Mouse (Mus musculus) adrenal gland, adult 8-10 months (tissue): ENCODE results near the gene Aff1. TPM values are rescaled to one million over a fixed set of nuclear protein-coding genes. Genes with fewer than 3 reads are reported as not detected.

Source experiments
- DNase-seq: peaks from one replicate; pipeline ENCODE4 v3.0.0; 2022
- total RNA-seq, 4 experiments: library from RNA; stranded (reverse); gene quantifications; 2 replicates each; pipeline ENCODE4 v1.2.4; 2022

Gene Aff1
- total RNA-seq, 4 experiments from 2014 or later, result 44.1 to 57.5 (median 51.0) TPM

DNA sequence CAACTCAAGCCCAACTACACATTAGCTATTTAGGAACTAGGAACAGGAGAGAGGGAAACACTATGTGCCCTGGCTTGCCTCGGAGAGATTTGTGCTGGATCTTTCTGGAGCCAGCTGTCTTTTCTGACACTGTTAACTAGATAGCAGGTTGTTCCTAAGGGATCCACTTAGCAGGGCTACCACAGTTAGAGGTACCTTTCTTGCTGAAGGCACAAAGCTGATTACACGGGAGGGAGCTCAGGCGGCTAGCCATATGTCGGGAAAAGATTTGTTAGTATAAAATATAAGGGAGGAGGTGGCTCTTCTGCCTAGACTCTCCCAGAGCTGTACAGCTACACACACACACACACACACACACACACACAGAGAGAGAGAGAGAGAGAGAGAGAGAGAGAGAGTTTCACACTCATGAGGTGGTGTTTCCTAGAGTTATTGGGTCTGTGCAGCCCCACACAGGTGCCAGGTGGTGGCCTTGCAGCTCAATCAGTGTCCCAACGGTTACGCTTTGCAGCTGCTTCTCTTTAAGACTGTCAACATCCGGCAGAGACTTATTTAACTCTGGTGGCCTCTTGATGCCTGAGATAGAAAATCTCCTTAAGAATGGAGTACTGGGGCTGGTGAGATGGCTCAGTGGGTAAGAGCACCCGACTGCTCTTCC, 34.2 kb downstream of the Aff1 start:
- no peak for DNase-seq

DNA sequence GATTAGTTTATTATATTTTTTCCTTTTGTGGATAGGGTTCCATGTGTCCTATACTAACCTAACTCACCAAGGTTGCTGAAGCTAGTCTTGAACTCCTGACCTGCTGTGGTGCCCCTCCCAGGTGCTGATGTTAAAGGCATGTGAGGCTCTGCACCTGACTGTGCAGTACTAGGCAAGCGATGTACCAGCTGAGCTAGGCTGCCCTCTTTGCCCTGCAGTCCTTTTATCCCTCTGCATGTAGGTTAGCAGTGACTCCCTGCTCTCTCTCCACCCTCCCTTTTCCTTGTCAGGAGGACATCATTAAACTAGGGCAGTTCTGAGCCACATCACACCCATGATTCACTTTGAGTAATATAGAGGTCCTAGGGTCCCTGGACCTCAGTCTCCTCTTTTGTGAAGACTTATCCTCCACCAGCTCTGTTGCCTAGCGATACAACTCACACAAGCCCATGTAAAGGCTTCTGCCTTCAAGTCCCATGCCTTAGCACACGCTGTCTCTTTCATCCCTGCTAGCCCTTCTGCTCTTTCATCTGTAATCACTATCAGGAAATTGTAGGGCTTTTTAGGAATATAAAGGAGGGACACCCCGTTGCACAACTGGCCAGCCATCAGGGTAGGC, 35.7 kb downstream of the Aff1 start:
- DNase-seq, result no peak

DNA sequence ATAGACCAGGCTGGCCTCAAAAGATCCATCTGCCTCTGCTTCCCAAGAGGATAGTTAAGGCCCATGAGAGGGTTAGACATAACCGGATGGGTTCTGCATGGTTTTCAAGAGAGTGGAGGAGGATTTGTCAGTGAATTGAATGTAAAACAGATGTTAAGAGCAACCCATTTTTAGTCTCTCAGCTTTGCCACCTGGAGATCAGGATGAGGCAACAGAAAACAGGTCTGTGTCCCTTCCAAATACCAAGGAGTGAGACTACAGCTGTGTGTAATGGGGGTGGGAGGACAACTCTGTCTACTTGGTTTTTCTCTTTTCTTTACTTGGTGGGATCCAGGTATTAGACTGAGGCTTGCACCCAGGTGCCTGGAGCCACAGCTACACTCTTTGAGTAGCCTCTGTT, 37.1 kb downstream of the Aff1 start:
- no peak for DNase-seq

DNA sequence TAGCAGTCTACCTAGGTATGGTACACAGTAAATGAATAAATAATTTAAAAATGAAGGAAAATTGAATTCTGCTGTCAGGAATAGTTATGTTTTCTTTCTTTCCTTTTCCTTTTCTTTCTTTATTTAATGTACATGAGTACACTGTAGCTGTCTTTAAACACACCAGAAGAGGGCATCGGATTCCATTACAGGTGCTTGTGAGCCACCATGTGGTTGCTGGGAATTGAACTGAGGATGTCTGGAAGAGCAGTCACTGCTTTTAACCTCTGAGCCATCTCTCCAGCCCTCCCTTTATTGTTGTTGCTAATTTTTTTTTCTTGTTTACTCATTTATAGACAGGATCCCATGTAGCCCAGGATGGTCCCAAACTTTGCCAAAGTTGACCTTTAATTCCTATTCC, 38.0 kb downstream of the Aff1 start:
- DNase-seq, result no peak

DNA sequence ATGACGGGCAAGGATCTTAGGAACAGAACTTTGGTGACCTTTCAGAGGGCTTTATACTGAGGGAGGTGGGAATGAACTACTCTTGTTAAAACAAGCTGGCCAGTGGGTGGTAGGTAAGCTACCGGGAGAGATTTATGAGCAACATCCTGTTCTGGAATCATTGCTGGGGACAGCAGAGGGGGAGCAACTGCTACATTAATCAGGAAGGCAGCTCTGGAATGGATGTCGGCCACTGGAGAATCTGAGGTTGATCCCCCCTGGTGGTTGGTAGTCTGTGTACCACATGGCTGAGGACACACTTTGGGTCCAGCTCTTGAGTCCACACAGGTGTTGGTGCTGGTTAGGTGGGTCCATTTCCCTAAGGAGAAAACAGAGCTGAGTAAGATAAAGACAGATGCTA, 38.6 kb downstream of the Aff1 start:
- DNase-seq, result no peak

DNA sequence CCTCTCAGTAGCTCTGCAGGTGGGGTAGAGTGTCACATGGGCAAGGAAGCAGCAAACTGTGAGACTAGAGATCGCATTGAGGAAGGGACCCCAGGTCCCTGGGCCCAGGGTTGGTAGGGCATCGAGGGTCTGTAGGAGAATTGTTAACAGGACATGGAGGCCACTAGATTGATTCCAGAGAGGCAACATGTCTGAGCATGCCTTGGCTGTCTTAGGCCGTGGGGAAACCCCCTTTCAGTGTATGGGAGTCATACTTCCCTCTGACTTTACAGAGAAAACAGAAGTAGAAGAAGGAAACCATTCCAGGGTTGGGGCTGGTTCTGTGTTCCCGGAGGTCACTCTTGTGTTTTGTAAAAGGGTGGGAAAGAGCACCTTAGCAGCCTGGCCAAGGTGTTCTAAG, 40.4 kb downstream of the Aff1 start:
- no peak for DNase-seq

DNA sequence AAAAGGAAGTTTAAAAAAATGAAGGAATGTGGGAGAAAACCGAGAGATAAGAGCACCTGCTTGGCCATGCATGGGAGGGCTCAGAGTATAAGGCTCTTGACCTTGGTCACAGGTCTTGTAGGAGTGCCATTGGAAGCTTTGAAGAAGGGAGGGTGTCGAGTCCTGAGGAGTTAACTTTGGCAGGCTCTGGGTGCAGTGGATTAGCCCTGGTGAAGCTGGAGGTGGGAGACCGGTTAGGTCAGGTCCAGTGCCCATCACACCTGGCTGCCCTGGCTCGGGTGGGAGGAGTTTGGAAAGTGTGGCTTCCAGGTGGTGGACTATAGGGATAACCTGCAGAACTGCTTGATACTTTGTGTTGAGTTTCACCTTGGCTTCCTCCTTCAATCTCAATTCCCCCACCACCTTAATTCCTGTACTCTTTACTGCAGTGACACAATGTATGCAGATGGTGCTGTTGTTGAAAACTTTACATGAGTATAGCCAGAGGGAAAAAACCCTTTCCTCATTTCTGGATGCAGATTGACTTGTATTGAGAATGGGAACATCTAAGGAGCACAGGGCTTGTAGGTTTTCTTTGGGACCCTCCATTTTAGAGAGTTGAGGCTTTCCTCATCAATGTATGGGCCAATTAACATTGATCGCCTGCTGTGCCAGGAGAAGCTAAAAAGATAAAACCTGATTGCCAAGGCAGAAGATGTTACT, 43.4 kb downstream of the Aff1 start:
- DNase-seq, result no peak

DNA sequence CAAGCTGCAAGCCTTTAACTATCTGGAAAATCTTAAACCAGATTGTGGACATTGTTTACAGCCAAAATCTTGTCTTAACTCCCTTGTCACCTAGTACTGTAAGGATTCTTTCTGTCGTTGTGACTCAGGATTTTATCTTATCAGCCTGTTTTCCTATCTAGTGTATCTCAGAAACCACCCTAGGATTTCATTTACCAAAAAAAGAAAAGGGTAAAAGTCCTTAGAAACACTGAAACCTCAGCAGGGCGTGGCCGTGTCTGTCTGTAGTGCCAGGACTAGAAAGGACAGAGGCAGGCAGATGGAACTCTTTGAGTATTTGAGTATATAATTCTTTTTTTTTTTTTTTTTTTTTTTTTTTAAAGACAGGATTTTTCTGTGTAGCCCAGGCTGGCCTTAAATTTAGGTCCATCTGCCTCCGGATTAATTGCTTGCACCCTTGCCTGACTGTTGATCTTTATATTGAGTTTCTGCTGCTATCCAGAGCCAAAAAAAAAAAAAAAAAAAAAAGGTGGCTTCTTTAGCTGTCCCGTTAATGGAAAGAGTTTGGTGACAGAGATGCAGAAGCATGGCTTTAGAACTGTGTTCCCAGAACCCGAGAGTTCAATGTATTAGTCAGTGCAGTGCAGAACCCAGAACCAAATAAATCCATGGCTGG, 44.5 kb downstream of the Aff1 start:
- no peak for DNase-seq

DNA sequence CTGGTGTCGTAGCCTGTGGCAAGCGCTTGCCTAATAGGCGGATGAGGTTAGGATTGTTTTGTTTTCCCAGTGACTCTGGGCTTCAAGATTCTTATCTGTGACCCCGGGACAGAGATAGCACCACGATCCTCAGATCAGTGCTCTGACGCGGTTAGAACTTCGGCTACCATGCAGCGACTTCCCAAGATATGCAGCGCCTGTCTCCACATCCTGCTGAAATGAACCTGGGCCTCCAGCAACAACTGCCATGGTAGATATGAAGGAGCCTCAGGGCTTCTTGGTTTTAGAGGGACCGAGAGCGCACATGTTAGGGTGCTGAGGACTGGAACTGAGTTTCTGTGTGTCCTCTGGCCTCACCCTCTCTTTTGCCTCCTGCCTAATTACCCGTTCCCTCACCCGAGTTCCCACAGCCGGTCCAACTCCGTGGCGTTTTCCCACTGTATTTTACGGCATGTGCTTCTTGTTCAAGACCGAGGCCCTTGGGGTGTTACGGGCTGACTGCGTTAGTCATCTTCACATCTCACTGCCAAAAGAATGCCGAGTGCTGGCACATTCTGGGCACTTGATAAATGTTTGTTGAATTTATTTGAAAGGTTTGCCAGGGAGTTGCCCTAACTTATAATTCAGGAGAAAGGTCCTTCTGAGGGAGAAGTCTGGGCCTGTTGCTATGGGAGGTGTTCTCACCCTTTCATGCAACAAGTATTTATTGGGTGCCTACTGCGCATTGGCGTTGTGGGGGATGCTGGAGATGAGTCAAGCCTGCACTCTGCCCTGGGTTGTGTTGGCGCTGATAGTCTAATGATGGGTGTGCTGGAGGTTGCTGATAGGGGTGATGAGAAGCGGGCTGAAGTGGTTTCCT, 45.3 kb downstream of the Aff1 start:
- DNase-seq, result peak; percentile 77

DNA sequence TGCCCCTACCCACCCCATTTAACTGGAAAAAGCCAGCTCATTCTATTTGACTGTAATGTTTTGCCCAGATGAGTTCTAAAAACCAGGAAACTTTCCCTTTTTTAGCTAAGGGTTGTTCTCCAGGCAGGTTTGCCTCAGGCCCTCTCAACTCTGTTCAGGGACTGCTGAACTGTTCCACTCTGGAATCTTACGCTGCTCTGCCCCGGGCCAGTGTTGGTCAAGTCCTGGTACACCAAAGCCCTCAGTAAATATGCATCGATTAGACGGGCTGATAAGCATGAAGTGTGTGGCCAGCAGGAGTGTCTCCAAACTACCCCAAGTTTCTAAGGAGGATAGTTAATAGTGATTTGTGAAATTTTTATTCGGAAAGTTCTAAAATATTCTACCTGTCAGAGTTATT, 46.3 kb downstream of the Aff1 start:
- no peak for DNase-seq

DNA sequence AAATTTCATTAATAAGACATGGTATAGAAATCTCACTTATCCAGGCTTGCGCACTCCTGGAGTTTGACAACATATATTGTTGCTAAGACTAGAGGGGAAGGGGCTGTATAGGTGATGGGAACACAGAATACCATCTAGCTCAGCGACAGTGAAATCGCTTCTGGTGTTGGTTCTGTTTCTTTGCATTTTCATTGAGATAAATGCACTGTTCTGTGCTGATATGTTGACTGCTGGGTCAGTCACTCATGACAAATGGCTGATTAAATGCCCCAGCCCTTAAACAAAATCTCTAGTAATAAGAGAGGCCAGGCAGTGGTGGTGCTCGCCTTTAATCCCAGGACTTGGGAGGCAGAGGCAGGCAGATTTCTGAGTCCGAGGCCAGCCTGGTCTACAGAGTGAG, 47.0 kb downstream of the Aff1 start:
- DNase-seq, result no peak

DNA sequence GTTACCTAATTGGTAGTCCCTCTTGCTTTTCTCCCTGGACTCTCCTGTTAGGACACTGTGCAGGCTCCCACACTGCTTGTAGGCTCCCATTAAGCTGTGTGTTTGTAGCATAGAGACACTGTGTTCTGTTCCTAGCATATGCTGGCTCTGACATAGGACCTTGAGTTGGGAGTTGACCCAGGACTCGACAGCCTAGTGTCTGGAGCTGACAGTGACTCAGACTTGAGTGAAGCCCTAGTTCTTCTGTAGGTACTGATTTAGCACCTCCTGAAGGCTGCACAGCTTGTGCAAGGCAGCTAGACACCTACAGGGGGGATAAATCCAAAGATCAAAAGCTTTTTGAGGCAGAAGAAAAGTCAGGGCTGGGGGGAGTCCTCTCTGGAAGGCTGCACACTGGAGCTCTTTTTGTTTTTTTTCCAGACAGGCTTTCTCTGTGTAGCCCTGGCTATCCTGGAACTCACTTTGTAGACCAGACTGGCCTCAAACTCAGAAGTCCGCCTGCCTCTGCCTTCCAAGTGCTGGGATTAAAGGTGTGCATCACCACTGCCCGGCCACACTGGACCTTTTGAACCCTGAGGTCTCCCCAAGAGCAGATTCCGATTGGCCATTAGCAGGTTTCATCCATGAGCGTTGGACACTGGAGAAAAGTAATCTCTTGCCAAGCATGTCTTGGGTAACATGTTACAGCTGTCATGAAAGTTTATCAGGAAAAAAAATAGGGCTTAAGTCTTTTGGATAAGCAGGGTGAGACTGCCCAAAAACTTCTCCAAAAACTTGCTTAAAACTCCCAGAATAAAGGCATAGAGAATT, 48.1 kb downstream of the Aff1 start:
- DNase-seq, result no peak

DNA sequence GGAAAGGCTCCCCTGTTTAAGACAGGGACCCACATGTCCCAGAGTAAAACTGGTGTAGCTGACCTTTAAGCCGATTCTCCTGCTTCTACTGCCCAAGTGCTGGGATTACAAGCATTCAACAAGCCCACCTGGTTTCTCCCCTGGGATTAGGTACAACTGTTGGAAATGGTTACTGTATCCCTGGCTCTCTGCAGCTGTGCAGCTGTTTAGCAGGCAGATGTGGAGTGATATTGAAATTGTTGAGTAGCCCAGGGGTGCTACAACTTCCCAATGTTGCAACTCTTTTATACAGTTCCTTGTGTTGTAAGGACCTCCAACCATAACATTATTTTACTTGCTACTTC, 48.7 kb downstream of the Aff1 start:
- no peak for DNase-seq

DNA sequence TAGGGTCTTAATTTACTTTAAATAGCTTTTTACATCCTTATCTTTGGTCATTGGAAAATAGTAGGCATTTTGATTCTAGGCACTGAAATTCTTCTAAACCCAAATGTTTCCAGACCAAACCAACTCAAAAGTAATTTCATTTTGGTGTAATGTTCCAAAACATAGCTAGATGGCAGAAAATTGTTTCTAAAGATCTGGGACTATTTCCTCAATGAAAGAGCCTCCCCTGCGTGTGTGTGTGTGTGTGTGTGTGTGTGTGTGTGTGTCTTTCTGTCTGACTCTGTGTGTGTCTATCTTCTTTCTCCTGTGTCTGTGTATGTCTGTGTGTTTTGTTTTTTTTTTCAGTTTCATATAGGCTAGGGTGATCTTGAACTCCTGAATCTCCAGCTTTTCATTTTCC, 49.3 kb downstream of the Aff1 start:
- no peak for DNase-seq

DNA sequence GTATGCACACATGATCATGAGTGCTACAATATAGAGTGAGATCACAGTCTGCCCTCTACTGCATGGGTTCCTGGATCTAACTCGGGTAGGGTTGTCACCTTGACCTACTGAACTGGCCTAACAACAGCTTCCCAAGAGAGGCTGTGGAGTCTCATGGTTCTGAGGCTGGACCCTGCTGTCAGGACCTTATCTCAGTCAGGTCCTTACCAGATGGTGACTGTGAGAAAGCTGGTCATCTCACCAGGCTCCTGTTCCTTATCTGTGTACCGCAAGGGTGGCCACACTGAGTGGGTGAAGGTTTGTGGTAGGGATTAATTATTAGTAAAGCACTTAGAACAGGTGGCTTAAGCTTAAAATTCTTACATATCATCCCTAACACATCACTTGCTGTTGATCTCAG, 49.8 kb downstream of the Aff1 start:
- no peak for DNase-seq

DNA sequence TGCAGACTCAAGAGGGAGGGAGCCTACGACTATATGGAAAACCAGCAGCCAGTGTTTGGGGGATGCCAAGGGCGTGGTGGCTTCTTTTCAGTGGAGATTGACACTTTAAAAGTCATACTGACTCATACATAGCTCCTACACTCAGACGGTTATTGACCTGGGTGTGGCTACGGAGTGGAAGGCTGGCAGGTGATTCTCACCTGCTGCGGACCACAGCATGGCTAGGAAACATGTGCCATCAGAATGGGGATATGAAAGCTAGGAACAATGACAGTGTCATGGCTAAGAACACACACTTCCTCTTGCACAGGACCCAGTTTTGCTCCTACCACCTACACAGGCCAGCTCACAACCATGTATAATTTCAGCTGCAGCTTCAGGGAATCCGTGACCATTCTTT, 52.4 kb downstream of the Aff1 start:
- no peak for DNase-seq

DNA sequence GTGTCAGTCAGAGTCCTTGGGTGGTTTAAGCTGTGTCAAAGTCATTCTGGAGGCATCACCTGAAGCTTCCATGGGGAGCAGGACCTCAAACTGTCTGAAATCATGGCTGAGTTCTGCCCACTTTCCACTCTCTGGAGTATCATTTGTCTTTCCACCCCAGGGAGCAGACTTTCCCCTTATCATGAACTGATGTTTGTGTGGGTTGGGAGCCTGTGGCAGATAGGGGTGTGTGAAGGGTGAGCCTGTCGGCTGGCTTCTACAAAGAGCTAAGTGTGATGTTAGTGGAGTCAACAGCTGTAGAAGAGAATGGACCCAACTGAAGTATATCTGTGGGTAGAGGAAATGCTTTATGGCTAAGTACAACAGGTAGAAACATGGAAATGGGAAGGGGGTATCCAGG, 53.5 kb downstream of the Aff1 start:
- DNase-seq, result no peak

DNA sequence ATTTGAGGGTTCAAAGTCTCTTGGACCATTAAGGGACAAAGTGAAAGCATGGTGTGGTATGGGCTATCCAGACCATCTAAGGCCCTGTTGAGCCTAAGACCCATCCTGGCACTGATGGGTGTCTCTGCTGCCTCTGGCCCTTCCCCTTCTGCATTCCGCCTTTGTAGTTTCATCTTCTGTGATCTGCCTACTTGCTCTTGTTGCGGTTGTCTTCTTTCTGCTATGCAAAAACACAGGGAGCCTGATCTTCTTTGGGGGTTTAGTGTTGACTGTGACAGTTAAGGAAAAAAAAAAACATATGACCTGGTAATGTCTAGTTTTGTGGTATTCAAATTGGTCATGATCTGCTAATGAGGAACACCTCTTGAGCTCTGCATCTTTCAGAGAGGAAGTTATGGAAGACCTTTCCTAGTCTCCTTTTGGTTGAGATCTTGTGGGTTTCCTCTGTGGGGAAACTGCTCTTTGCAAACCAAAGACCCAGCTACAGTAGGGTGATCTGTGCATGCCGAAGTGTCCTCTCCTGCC, 54.4 kb downstream of the Aff1 start:
- no peak for DNase-seq

DNA sequence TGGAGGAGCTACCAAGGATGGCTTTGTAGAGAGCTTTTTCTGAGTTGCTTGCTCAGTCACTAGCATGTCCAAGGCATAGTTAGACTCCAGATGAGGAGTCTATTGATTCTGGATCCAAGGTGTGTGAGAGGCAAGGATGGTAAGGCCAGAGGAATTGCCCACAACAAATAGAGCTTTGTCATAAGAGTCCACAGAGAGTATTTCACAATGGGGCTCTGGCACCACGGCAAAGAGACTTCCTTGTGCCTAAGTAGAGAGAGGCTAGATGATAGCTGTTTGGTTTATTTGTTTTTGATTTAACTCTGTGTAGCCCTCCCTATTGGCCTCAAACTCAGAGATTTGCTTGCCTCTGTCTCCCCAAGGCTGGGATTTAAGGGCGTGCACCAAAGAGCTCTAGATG, 54.9 kb downstream of the Aff1 start:
- DNase-seq, result no peak

DNA sequence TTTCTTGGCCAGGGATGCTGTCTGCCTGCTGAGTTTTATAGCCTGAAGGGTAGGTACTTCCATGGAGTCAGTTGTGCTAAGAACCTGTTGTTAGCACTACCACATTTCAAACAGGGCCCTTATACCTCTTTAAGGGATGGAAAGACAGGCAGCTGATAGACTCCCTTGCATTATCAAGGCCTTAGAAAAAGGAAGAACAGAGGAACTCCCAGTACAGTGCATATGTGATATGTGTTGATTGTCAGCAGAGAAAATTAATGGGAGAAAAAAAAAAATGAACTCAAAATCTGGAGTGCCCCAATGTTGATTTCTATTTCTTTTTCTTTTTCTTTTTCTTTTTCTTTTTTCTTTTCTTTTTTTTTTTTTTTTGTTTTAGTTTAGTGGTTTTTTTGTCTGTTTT, 56.2 kb downstream of the Aff1 start:
- DNase-seq, result no peak

DNA sequence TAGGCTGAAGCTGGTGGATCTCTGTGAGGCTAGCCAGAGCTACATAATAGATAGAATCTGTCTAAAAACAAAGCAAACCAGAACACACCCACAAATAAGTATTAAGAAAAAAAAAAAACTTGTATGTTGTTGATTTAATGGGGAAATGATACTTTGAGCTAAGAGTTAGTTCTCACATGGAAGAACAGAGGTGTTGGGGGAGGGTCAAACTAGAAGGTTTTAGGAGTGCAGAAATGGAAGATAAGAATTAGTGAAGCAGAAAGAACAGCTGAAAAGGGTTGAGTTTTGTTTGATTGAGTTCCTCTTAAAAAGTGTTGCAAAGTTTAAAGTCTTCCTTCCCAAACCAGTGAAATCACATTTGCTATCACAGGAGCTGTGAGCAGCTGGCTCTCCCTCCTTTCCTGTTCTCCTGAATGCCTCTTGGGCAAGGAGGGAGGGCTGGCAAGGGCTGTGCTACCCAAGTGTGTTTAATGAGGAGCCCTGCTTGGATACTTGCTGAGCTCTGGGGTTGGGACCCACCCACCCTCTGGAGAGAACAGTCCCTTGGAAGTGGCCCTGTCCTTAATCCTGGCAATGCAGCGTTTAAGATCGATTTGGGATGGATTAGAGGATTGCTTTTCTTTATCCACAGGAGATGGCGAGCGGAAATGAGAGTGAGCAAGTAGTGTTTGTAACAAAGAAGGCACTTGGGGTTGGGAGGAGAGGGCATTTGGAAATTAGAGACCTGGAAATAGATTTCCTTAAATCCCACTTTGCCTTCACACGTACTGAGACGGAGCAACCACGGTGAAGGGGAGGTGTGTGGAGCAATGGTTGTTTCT, 57.5 kb downstream of the Aff1 start:
- DNase-seq, result no peak
